Mouse (Mus musculus): Measurements from ENCODE around the gene Desi1. TPM values are rescaled to one million over a fixed set of nuclear protein-coding genes. Genes with fewer than 3 reads are reported as not detected.

Gene Desi1
- total and polyA plus RNA-seq, 3 experiments: 10.0 to 47.3 (median 10.9) TPM

DNA sequence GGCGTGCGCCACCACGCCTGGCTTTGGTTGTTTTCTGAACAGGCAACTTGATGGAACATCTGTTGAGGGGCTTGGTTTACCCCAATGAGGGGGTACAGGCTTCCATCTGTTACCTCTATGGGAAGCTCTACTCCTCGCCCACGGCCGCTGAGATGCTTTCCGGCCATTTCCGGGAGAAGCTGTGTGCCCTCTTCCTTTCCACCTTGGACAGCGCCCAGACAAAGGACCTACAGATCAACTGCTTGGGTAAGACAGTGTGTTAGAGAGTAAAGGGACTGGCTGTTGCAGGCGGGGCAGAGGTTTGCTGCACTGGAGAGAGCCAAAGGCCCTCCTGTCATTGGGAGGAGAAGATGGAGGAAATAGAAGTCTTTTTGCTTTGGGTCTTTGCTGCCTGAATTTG, 46.2 kb upstream of the Desi1 start:
- H3K4me3 ChIP-seq (replicated peaks in 1 of 3; ENCODE audit: low read depth in 2 of 3, low read length in 2 of 3, poor library complexity in 1 of 3): no peak overlapping the region
- no peak overlapping the region for H3K9ac ChIP-seq (ENCODE audit: insufficient read depth, low read depth)
- no peak overlapping the region for H3K27ac ChIP-seq (ENCODE audit: insufficient read depth, low read depth)
- no peaks in the 10 kb centered on the region for H3K36me3 ChIP-seq (replicated peaks in 1 of 2; ENCODE audit: control insufficient read depth in 1 of 2, insufficient read depth in 1 of 2, low read length in 1 of 2)
- H3K79me2 ChIP-seq (replicated peaks; ENCODE audit: control insufficient read depth, extremely low read depth, insufficient read depth, poor library complexity, severe bottlenecking): no peaks in the 10 kb centered on the region
- no peak overlapping the region for H3K4me2 ChIP-seq (ENCODE audit: insufficient read depth, low read depth, poor library complexity, severe bottlenecking)
- TF ChIP-seq RAD21 (IDR thresholded peaks at IDR 0.05; ENCODE audit: low read depth, low read length): no peak
- no peak for TF ChIP-seq E2F4 (IDR thresholded peaks at IDR 0.05; ENCODE audit: insufficient replicate concordance, low read depth, low read length)
- TF ChIP-seq CHD2 (IDR thresholded peaks at IDR 0.05; ENCODE audit: low read length): no peak
- no peak for TF ChIP-seq MAX (IDR thresholded peaks at IDR 0.05; ENCODE audit: low read length)
- TF ChIP-seq TBP (conservative IDR thresholded peaks at IDR 0.05; ENCODE audit: low read depth, low read length): no peak
- no peak for TF ChIP-seq NELFE (IDR thresholded peaks at IDR 0.05; ENCODE audit: low read depth, low read length)
- TF ChIP-seq POLR2AphosphoS2 (IDR thresholded peaks at IDR 0.05; ENCODE audit: low read depth, low read length): no peak
- TF ChIP-seq PAX5 (IDR thresholded peaks at IDR 0.05; ENCODE audit: low read length): no peak
- TF ChIP-seq IRF4 (IDR thresholded peaks at IDR 0.05; ENCODE audit: low read depth, low read length): no peak
- TF ChIP-seq SIN3A (IDR thresholded peaks at IDR 0.05; ENCODE audit: low read length): no peak
- no peak for TF ChIP-seq EP300 (IDR thresholded peaks at IDR 0.05; ENCODE audit: low read length)
- no peaks in the 10 kb centered on the region for H3K9me3 ChIP-seq (replicated peaks; ENCODE audit: low read length)
- H3K4me1 ChIP-seq (ENCODE audit: control insufficient read depth in 1 of 2, insufficient read depth in 2 of 2): peaks cover 3 to 6% of the 10 kb centered on the region in 2 experiments; a peak in 2 of 4 replicates
- no peak for DNase-seq (ENCODE audit: extremely low read depth)
- peaks cover 25% of the 10 kb centered on the region for H3K27me3 ChIP-seq (replicated peaks)
- in situ Hi-C loops (cut with MboI; ENCODE audit: low pct_ligation_motif_present, low pct_unique_long_range_greater_than_20kb, low sequenced_read_pairs): no loop called here
- dilution Hi-C loops (cut with MboI; ENCODE audit: extremely low pct_ligation_motif_present, extremely low pct_unique_long_range_greater_than_20kb, low sequenced_read_pairs): no loop called here

DNA sequence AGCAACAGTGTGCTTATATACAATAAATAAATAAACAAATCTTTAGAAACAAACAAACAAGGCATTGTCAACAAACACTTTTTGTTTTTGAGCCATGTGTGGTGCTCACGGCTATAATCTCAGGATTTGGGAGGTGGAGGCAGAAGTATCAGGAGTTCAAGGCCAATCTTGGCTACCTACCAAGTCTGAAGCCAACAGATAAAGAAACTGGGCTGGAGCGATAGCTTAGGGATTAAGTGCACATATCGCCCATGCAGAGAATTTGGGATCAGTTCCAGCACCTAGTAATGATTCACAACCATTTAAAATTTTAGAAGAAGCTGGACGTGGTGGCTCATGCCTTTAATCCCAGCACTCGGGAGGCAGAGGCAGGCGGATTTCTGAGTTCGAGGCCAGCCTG, 39.8 kb upstream of the Desi1 start:
- H3K36me3 ChIP-seq (replicated peaks in 1 of 2; ENCODE audit: control insufficient read depth in 1 of 2, insufficient read depth in 1 of 2, low read length in 1 of 2): no peaks in the 10 kb centered on the region
- no peaks in the 10 kb centered on the region for H3K79me2 ChIP-seq (replicated peaks; ENCODE audit: control insufficient read depth, extremely low read depth, insufficient read depth, poor library complexity, severe bottlenecking)
- H3K9ac ChIP-seq (ENCODE audit: insufficient read depth, low read depth): no peak overlapping the region
- dilution Hi-C loops (cut with MboI; ENCODE audit: extremely low pct_ligation_motif_present, extremely low pct_unique_long_range_greater_than_20kb, low sequenced_read_pairs): no loop called here
- peaks cover 0 to 3% of the 10 kb centered on the region in 2 experiments; a peak in 1 of 4 replicates for H3K4me1 ChIP-seq (ENCODE audit: control insufficient read depth in 1 of 2, insufficient read depth in 2 of 2)
- no peak overlapping the region for H3K27ac ChIP-seq (ENCODE audit: insufficient read depth, low read depth)
- DNase-seq (ENCODE audit: extremely low read depth): no peak
- TF ChIP-seq TBP (conservative IDR thresholded peaks at IDR 0.05; ENCODE audit: low read depth, low read length): no peak
- no peak for TF ChIP-seq NRF1 (IDR thresholded peaks at IDR 0.05; ENCODE audit: low read depth, low read length)
- no peak for TF ChIP-seq MAZ (IDR thresholded peaks at IDR 0.05; ENCODE audit: low read depth, low read length)
- TF ChIP-seq CHD1 (IDR thresholded peaks at IDR 0.05; ENCODE audit: low read depth, low read length): no peak
- no peak for TF ChIP-seq HCFC1 (IDR thresholded peaks at IDR 0.05; ENCODE audit: low read depth, low read length)
- TF ChIP-seq MEF2A (IDR thresholded peaks at IDR 0.05; ENCODE audit: borderline replicate concordance, low read depth, low read length): no peak
- no peak for TF ChIP-seq PAX5 (IDR thresholded peaks at IDR 0.05; ENCODE audit: low read length)
- no peak for TF ChIP-seq ZC3H11A (IDR thresholded peaks at IDR 0.05; ENCODE audit: low read depth, low read length)
- TF ChIP-seq MXI1 (IDR thresholded peaks at IDR 0.05; ENCODE audit: low read depth, low read length): no peak
- TF ChIP-seq RAD21 (IDR thresholded peaks at IDR 0.05; ENCODE audit: low read depth, low read length): no peak
- no peak for TF ChIP-seq KAT2A (IDR thresholded peaks at IDR 0.05; ENCODE audit: insufficient replicate concordance, low read length)
- no peak for TF ChIP-seq USF1 (IDR thresholded peaks at IDR 0.05; ENCODE audit: low read depth, low read length)
- TF ChIP-seq ZMIZ1 (IDR thresholded peaks at IDR 0.05; ENCODE audit: low read depth, low read length): no peak
- TF ChIP-seq TCF12 (IDR thresholded peaks at IDR 0.05; ENCODE audit: low read depth, low read length): no peak
- TF ChIP-seq UBTF (IDR thresholded peaks at IDR 0.05; ENCODE audit: low read depth, low read length): no peak
- no peak for TF ChIP-seq IRF4 (IDR thresholded peaks at IDR 0.05; ENCODE audit: low read depth, low read length)
- peaks cover 11% of the 10 kb centered on the region for H3K27me3 ChIP-seq (replicated peaks)
- no peaks in the 10 kb centered on the region for H3K9me3 ChIP-seq (replicated peaks; ENCODE audit: low read length)
- in situ Hi-C loops (cut with MboI; ENCODE audit: low pct_ligation_motif_present, low pct_unique_long_range_greater_than_20kb, low sequenced_read_pairs): no loop called here
- H3K4me3 ChIP-seq (replicated peaks in 1 of 3; ENCODE audit: low read depth in 2 of 3, low read length in 2 of 3, poor library complexity in 1 of 3): no peak overlapping the region
- no peak overlapping the region for H3K4me2 ChIP-seq (ENCODE audit: insufficient read depth, low read depth, poor library complexity, severe bottlenecking)

Measured in CH12.LX (cell line).